Mouse (Mus musculus) lung, embryonic 14.5 days (tissue): Measurements from ENCODE around the gene Man2a1. TPM values are rescaled to one million over a fixed set of nuclear protein-coding genes. Genes with fewer than 3 reads are reported as not detected.
A peak's percentile ranks its signal among the peaks of the same experiment; 100 is the strongest.

Experiments used
- ATAC-seq: fragments of 200-750 bp; cut with Nextera tagmentation; 2 replicates; pipeline ENCODE4 v1.8.0; 2017; ENCODE audit warnings: mild to moderate bottlenecking, moderate TSS enrichment, moderate library complexity; ENCODE audit not compliant: insufficient read depth
- DNase-seq: peaks from one replicate; pipeline ENCODE4 v3.0.0-alpha.2; 2015
- H3K27ac ChIP-seq: fragments of 300-500 bp; sonication (generic); 2 replicates; pipeline ENCODE4 v1.5.1; 2014; ENCODE audit warnings: low read depth, mild to moderate bottlenecking, moderate library complexity
- H3K27me3 ChIP-seq: fragments of 300-500 bp; sonication (generic); 2 replicates; pipeline ENCODE4 v1.6.1; 2014; ENCODE audit warnings: low read length, control low read depth; ENCODE audit not compliant: insufficient read depth
- H3K36me3 ChIP-seq: fragments of 300-500 bp; sonication (generic); 2 replicates; pipeline ENCODE4 v1.6.1; 2014; ENCODE audit warnings: control low read depth; ENCODE audit not compliant: insufficient read depth
- H3K4me1 ChIP-seq: fragments of 300-500 bp; sonication (generic); 2 replicates; pipeline ENCODE4 v1.6.1; 2014; ENCODE audit warnings: antibody characterized with exemption, control low read depth; ENCODE audit not compliant: insufficient read depth
- H3K4me2 ChIP-seq: fragments of 300-500 bp; sonication (generic); 2 replicates; pipeline ENCODE4 v1.6.1; 2014; ENCODE audit warnings: mild to moderate bottlenecking
- H3K4me3 ChIP-seq: fragments of 300-500 bp; sonication (generic); 2 replicates; pipeline ENCODE4 v1.5.1; 2014; ENCODE audit warnings: low read depth, low read length
- H3K9ac ChIP-seq: fragments of 300-500 bp; sonication (generic); 2 replicates; pipeline ENCODE4 v1.6.1; 2014
- H3K9me3 ChIP-seq: fragments of 300-500 bp; sonication (generic); 2 replicates; pipeline ENCODE4 v1.6.1; 2016; ENCODE audit warnings: low read depth, low read length, control low read depth
- CTCF ChIP-seq: IDR thresholded peaks from 2 replicates; pipeline ENCODE4 v1.5.1; 2016; ENCODE audit warnings: antibody characterized with exemption, low read depth
- WGBS: fragments of 180-500 bp; shearing (Covaris S2); extraction: QIAGEN DNeasy Blood & Tissue Kit; methylation state at CpG from one replicate; pipeline ENCODE4 v1.1.7; 2014; 5-methylcytosine and 5-hydroxymethylcytosine counted together
- polyA plus RNA-seq: library from polyadenylated mRNA; unstranded; fragments of >200 nt; fragmentation: Nextera tagmentation; extraction: Ambion mirVana; gene quantifications from 2 replicates; pipeline ENCODE4 v1.2.1, GENCODE M21; 2014

The Man2a1 gene
- polyA plus RNA-seq, 1 experiment from 2014 or later: 9.0 TPM

- Histone ChIP-seq H3K36me3 (peaks cover 26% of the 10 kb centered on the region), H3K9ac (no peak overlapping the region), H3K9me3 (peaks cover 1% of the 10 kb centered on the region; the same call in 1 of the 2 replicates), H3K4me2 (no peak overlapping the region), H3K4me3 (no peak overlapping the region), H3K4me1 (no peaks in the 10 kb centered on the region), H3K27ac (no peak overlapping the region), H3K27me3 (no peaks in the 10 kb centered on the region)
- ATAC-seq: no peak
- peak; percentile 37 for DNase-seq
- no peak for TF ChIP-seq CTCF
- WGBS: 55% methylated on average over 9 of the region's 9 CpGs
Measured at GRCm38 (mm10) chr17:64647396-64647795, 46.9 kb downstream of the Man2a1 start.

- H3K4me1 ChIP-seq: no peaks in the 10 kb centered on the region
- WGBS: 93% methylated on average over 9 of the region's 9 CpGs
- H3K27ac ChIP-seq: no peak overlapping the region
- DNase-seq: no peak
- no peak for ATAC-seq
- no peak overlapping the region for H3K4me3 ChIP-seq
- H3K4me2 ChIP-seq: no peak overlapping the region
- no peaks in the 10 kb centered on the region for H3K27me3 ChIP-seq
- peaks cover 5% of the 10 kb centered on the region; the same call in 1 of the 2 replicates for H3K9me3 ChIP-seq
- H3K36me3 ChIP-seq: peaks cover 27% of the 10 kb centered on the region
- no peak for TF ChIP-seq CTCF
- H3K9ac ChIP-seq: no peak overlapping the region
Measured at GRCm38 (mm10) chr17:64650702-64651101, 50.2 kb downstream of the Man2a1 start.

- no peak for ATAC-seq
- H3K27ac ChIP-seq: no peak overlapping the region
- no peaks in the 10 kb centered on the region for H3K27me3 ChIP-seq
- no peak overlapping the region for H3K4me2 ChIP-seq
- H3K36me3 ChIP-seq: peaks cover 28% of the 10 kb centered on the region
- WGBS: 89% methylated on average over 2 of the region's 2 CpGs
- no peak overlapping the region for H3K4me3 ChIP-seq
- no peak for TF ChIP-seq CTCF
- no peak overlapping the region for H3K9ac ChIP-seq
- H3K9me3 ChIP-seq: peaks cover 5% of the 10 kb centered on the region; the same call in 1 of the 2 replicates
- H3K4me1 ChIP-seq: no peaks in the 10 kb centered on the region
- no peak for DNase-seq
Measured at GRCm38 (mm10) chr17:64653621-64654020, 53.1 kb downstream of the Man2a1 start.

- H3K36me3 ChIP-seq: peaks cover 15% of the 10 kb centered on the region
Measured at GRCm38 (mm10) chr17:64659682-64660081, 59.1 kb downstream of the Man2a1 start.

GRCm38 (mm10) chr17:64666518-64666917 is 66.0 kb downstream of the Man2a1 start:
- Histone ChIP-seq H3K4me1 (no peaks in the 10 kb centered on the region), H3K27me3 (no peaks in the 10 kb centered on the region), H3K4me2 (no peak overlapping the region), H3K27ac (no peak overlapping the region), H3K9ac (no peak overlapping the region), H3K4me3 (no peak overlapping the region), H3K36me3 (peaks cover 30% of the 10 kb centered on the region), H3K9me3 (no peaks in the 10 kb centered on the region)
- DNase-seq: no peak
- TF ChIP-seq CTCF: no peak
- WGBS: 85% methylated on average over 4 of the region's 4 CpGs
- ATAC-seq: no peak

More at GRCm38 (mm10) chr17:64659682-64660081, 59.1 kb downstream of the Man2a1 start:
- Histone ChIP-seq H3K4me2 (no peak overlapping the region), H3K9ac (no peak overlapping the region), H3K27me3 (no peaks in the 10 kb centered on the region), H3K9me3 (no peaks in the 10 kb centered on the region), H3K27ac (no peak overlapping the region), H3K4me3 (no peak overlapping the region), H3K4me1 (no peaks in the 10 kb centered on the region)
- DNase-seq (peak; percentile 48), ATAC-seq (peak; percentile 62; the same call in 1 of the 2 replicates)
- TF ChIP-seq CTCF: no peak
- WGBS: 49% methylated on average over 4 of the region's 4 CpGs

GRCm38 (mm10) chr17:64668504-64668903 is 68.0 kb downstream of the Man2a1 start:
- H3K4me1 ChIP-seq: no peaks in the 10 kb centered on the region
- H3K9me3 ChIP-seq: no peaks in the 10 kb centered on the region
- no peaks in the 10 kb centered on the region for H3K27me3 ChIP-seq
- H3K36me3 ChIP-seq: peaks cover 45% of the 10 kb centered on the region
- H3K9ac ChIP-seq: no peak overlapping the region
- no peak overlapping the region for H3K27ac ChIP-seq
- H3K4me2 ChIP-seq: no peak overlapping the region
- DNase-seq: no peak
- H3K4me3 ChIP-seq: no peak overlapping the region
- WGBS: 77% methylated on average over 5 of the region's 5 CpGs
- ATAC-seq: no peak
- no peak for TF ChIP-seq CTCF

GRCm38 (mm10) chr17:64674401-64674800 is 73.9 kb downstream of the Man2a1 start:
- no peaks in the 10 kb centered on the region; the same call in 1 of the 2 replicates for H3K4me1 ChIP-seq

More at GRCm38 (mm10) chr17:64674401-64674800, 73.9 kb downstream of the Man2a1 start:
- no peaks in the 10 kb centered on the region for H3K27me3 ChIP-seq
- no peak overlapping the region for H3K27ac ChIP-seq
- H3K9ac ChIP-seq: no peak overlapping the region
- DNase-seq: no peak
- H3K4me3 ChIP-seq: no peak overlapping the region
- TF ChIP-seq CTCF: no peak
- peaks cover 42% of the 10 kb centered on the region for H3K36me3 ChIP-seq
- no peak for ATAC-seq
- WGBS: 85% methylated on average over 1 of the region's 1 CpGs
- H3K4me2 ChIP-seq: no peak overlapping the region
- H3K9me3 ChIP-seq: no peaks in the 10 kb centered on the region; the same call in 1 of the 2 replicates
